Comparison of ENCODE assay signal across 16 mouse cellular contexts in the genomic region with DNA sequence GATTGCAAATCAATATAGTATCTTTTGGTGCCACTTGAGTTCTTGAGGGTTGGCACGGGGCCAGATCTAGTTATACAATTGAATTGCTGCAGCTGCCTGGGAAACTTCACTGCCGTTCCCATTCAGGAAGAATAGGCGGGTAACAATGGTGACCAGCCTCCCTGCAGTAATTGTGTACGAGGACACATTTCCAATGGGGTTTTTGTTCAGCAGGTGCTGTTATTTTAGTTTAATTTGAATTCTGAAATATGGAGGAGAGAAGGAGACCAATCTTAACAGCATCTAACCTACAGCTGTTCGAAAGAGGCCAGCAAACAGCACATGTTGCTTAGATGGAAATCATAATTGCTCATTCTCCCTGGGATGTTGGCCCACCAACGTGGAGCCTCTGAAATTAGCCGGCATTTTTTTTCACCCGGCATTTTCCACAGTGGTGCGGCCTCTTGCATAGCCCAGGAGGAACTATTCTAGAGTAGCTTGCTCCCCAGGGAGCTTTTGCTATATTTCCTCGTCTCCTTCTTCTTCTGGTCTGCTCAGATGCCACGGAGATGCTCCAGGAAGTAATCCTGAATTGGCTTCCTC.
DNase-seq lines count a peak whose midpoint lies in the region; ATAC-seq and TF ChIP-seq lines count a peak whose summit lies in the region.
"Had no signal": no experiment of that assay in that cellular context is flagged by ENCODE, and none has a peak within 500 bp of the region (broad histone marks: within the 10 kb centered on the region; RNA-seq: fewer than 3 reads in every experiment).

No protein-coding gene starts in this region.

- H3K9ac ChIP-seq in forebrain, postnatal 0 days, result no peak overlapping the region
- no peak overlapping the region for H3K9ac ChIP-seq in liver, embryonic 11.5 days (ENCODE audit: low read depth, low read length)
- H3K9ac ChIP-seq: embryonic facial prominence, embryonic 12.5 days; limb, embryonic 15.5 days had no signal

- peak overlapping the region; percentile 2; the same call in 1 of the 2 replicates for H3K27ac ChIP-seq in forebrain, postnatal 0 days (ENCODE audit: low read depth, low read length)
- no peak overlapping the region for H3K27ac ChIP-seq in left cerebral cortex, adult 2 months
- H3K27ac ChIP-seq in liver, embryonic 11.5 days (ENCODE audit: low read depth, low read length), result no peak overlapping the region
- H3K27ac ChIP-seq: embryonic facial prominence, embryonic 12.5 days; heart, embryonic 10.5 days; limb, embryonic 15.5 days had no signal

- ATAC-seq in forebrain, postnatal 0 days, result peak; percentile 45; the same call in 1 of the 2 replicates
- no peak for ATAC-seq in liver, embryonic 11.5 days (replicated peaks; ENCODE audit: low FRiP score)

- no peak for TF ChIP-seq CTCF in forebrain, postnatal 0 days (IDR thresholded peaks at IDR 0.05; ENCODE audit: low read depth)
- no peak for TF ChIP-seq CTCF in left cerebral cortex, adult 2 months (IDR thresholded peaks at IDR 0.05)

- no peaks in the 10 kb centered on the region for H3K9me3 ChIP-seq in forebrain, postnatal 0 days (ENCODE audit: low read length)
- H3K9me3 ChIP-seq in liver, embryonic 11.5 days (ENCODE audit: control insufficient read depth, low read length), result no peaks in the 10 kb centered on the region
- H3K9me3 ChIP-seq: embryonic facial prominence, embryonic 12.5 days; G1E; heart, embryonic 10.5 days; limb, embryonic 15.5 days had no signal

- peak; percentile 72 for DNase-seq in heart, adult 11 months
- no peak for DNase-seq in heart, postnatal 25 days (ENCODE audit: low spot score)
- peak; percentile 44 to 56 for DNase-seq in right cerebral cortex, postnatal 10 days (ENCODE audit: low spot score in 2 of 2)
- no peak for DNase-seq in right cerebral cortex, adult 18-20 months
- DNase-seq in forebrain, postnatal 0 days, result peak; percentile 69
- peak; percentile 81 for DNase-seq in retina, embryonic 14.5 days (ENCODE audit: low spot score)
- no peak for DNase-seq in left cerebral cortex, adult 2 months (ENCODE audit: extremely low spot score in 1 of 2, low spot score in 2 of 2)
- DNase-seq in liver, embryonic 11.5 days (ENCODE audit: low spot score), result no peak
- DNase-seq: B cell, adult 2 months; layer of hippocampus, adult 9-11 months; lung, postnatal 14 days had no signal

- H3K27me3 ChIP-seq in forebrain, postnatal 0 days (ENCODE audit: insufficient read depth, low read length), result peaks cover 14% of the 10 kb centered on the region
- no peaks in the 10 kb centered on the region for H3K27me3 ChIP-seq in liver, embryonic 11.5 days (replicated peaks; ENCODE audit: control insufficient read depth, insufficient read depth, low read length)
- H3K27me3 ChIP-seq: limb, embryonic 15.5 days had no signal

- no peak overlapping the region for H3K4me2 ChIP-seq in forebrain, postnatal 0 days (ENCODE audit: low read depth)
- H3K4me2 ChIP-seq in liver, embryonic 11.5 days, result no peak overlapping the region
- H3K4me2 ChIP-seq: embryonic facial prominence, embryonic 12.5 days; limb, embryonic 15.5 days had no signal

- no peaks in the 10 kb centered on the region for H3K36me3 ChIP-seq in forebrain, postnatal 0 days (ENCODE audit: insufficient read depth)
- no peaks in the 10 kb centered on the region for H3K36me3 ChIP-seq in liver, embryonic 11.5 days (ENCODE audit: control insufficient read depth, insufficient read depth, low read length)
- H3K36me3 ChIP-seq: embryonic facial prominence, embryonic 12.5 days; G1E; heart, embryonic 10.5 days; limb, embryonic 15.5 days had no signal

- intact Hi-C loops in heart, postnatal 25 days (cut with DNase I), result no loop called here
- intact Hi-C loops in left cerebral cortex, adult 2 months (cut with DNase I), result no loop called here

- whole genome bisulfite sequencing in forebrain, postnatal 0 days, result 11% methylated on average over 11 of the region's 11 CpGs
- WGBS in liver, embryonic 11.5 days, result 66% methylated on average over 11 of the region's 11 CpGs

- H3K4me1 ChIP-seq in forebrain, postnatal 0 days (ENCODE audit: insufficient read depth), result peaks cover 8% of the 10 kb centered on the region; the same call in 1 of the 2 replicates
- H3K4me1 ChIP-seq in liver, embryonic 11.5 days (replicated peaks; ENCODE audit: control insufficient read depth, insufficient read depth, low read length), result no peaks in the 10 kb centered on the region
- H3K4me1 ChIP-seq: embryonic facial prominence, embryonic 12.5 days had no signal

- no peak overlapping the region for H3K4me3 ChIP-seq in forebrain, postnatal 0 days (ENCODE audit: low read depth, low read length)
- no peak overlapping the region for H3K4me3 ChIP-seq in left cerebral cortex, adult 2 months
- H3K4me3 ChIP-seq in liver, embryonic 11.5 days (ENCODE audit: low read depth, low read length), result no peak overlapping the region
- H3K4me3 ChIP-seq: embryonic facial prominence, embryonic 12.5 days; heart, embryonic 10.5 days; limb, embryonic 15.5 days; myocyte had no signal

Comparison
In these comparisons a context has a peak if more than half of its experiments do, and no peak if none do; other contexts are left out.
1. DNase-seq: peak in heart, adult 11 months (single experiment), right cerebral cortex, postnatal 10 days (2 of 2), forebrain, postnatal 0 days (single experiment) and retina, embryonic 14.5 days (single experiment); none in heart, postnatal 25 days (single experiment), right cerebral cortex, adult 18-20 months (single experiment), left cerebral cortex, adult 2 months (0 of 2) and liver, embryonic 11.5 days (single experiment).